Comparison of ENCODE assay signal across 30 mouse cellular contexts in the genomic region with DNA sequence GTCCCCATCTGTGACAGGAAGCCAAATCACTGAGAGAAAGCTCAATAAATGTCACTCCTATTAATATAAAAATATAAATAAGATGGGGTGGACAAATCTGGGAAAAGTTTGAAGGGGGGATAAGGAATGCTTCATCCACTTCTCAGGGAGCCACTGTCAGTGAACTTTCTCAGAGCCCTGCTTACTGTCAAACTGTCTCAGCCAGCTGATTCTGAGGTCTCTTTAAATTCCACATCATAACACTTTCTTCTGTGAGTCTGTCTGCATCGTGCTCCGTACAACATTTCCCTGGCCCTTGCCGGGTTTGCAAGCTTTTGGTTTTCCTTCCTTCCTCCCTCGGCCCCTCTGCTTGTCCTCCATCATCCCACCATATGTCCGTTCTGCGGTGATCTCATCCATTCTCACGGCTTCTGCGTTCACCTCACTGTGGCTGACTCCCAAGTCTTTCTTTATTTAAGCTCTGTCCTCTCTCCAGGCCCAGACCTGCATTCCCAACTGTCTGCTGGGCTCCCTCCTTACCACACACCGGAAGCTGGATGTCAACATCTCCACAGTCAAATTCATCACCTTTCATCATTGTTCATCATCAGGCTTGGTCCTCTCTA. TPM values are rescaled to one million over a fixed set of nuclear protein-coding genes. Genes with fewer than 3 reads are reported as not detected.
"Had no signal": no experiment of that assay in that cellular context is flagged by ENCODE, and none has a peak within 500 bp of the region (broad histone marks: within the 10 kb centered on the region; RNA-seq: fewer than 3 reads in every experiment).

No protein-coding gene starts in this region.

- H3K9me3 ChIP-seq: midbrain, embryonic 15.5 days; neural tube, embryonic 15.5 days had no signal

- DNase-seq: kidney, adult 2 months; kidney, postnatal 25 days; layer of hippocampus, postnatal 36 days; left cerebral cortex, postnatal 4 days; liver, postnatal 0 days; lung, embryonic 14.5 days; lung, postnatal 36 days; retina, postnatal 1 day; right cerebral cortex, postnatal 25 days; spleen, adult 18-20 months; thymus, adult 18-20 months; thymus, postnatal 36 days had no signal

- ATAC-seq: liver, postnatal 0 days; lung, postnatal 0 days; midbrain, embryonic 15.5 days had no signal

- H3K4me1 ChIP-seq: megakaryocyte, embryonic 14.5 days; midbrain, embryonic 10.5 days; midbrain, embryonic 15.5 days; neural tube, embryonic 12.5 days; neural tube, embryonic 15.5 days had no signal

- H3K9ac ChIP-seq: limb, embryonic 12.5 days; limb, embryonic 15.5 days; liver, embryonic 14.5 days; liver, postnatal 0 days; lung, embryonic 14.5 days; midbrain, embryonic 15.5 days; neural tube, embryonic 12.5 days; neural tube, embryonic 15.5 days had no signal

- H3K4me2 ChIP-seq: limb, embryonic 12.5 days; limb, embryonic 15.5 days; liver, embryonic 11.5 days; lung, embryonic 14.5 days; midbrain, embryonic 15.5 days; neural tube, embryonic 12.5 days; neural tube, embryonic 15.5 days had no signal

- H3K27ac ChIP-seq: kidney, postnatal 0 days; left cerebral cortex, adult 2 months; limb, embryonic 12.5 days; limb, embryonic 15.5 days; liver, embryonic 14.5 days; midbrain, embryonic 10.5 days; midbrain, embryonic 15.5 days; neural tube, embryonic 12.5 days; neural tube, embryonic 15.5 days had no signal

- H3K4me3 ChIP-seq: left cerebral cortex, adult 2 months; limb, embryonic 12.5 days; limb, embryonic 15.5 days; megakaryocyte, embryonic 14.5 days; midbrain, embryonic 10.5 days; midbrain, embryonic 15.5 days; neural tube, embryonic 12.5 days; neural tube, embryonic 15.5 days had no signal

- H3K27me3 ChIP-seq: limb, embryonic 15.5 days; megakaryocyte, embryonic 14.5 days; midbrain, embryonic 15.5 days; neural tube, embryonic 12.5 days; neural tube, embryonic 15.5 days had no signal

- H3K36me3 ChIP-seq: limb, embryonic 12.5 days; limb, embryonic 15.5 days; midbrain, embryonic 10.5 days; midbrain, embryonic 15.5 days; neural tube, embryonic 12.5 days; neural tube, embryonic 15.5 days had no signal

RNA-seq across cellular contexts. Expression of gene Ccdc172, which starts 29.3 kb away (rescaled TPM):
- total RNA-seq: layer of hippocampus, adult 8-10 months; layer of hippocampus, postnatal 10 days; layer of hippocampus, postnatal 36 days; left cerebral cortex, adult 2 months; left cerebral cortex, postnatal 10 days; left cerebral cortex, postnatal 4 days had no signal
- polyA plus RNA-seq: kidney, adult 2 months; kidney, embryonic 14.5 days; kidney, postnatal 0 days; large intestine, adult 2 months; limb, embryonic 12.5 days; limb, embryonic 15.5 days; liver, embryonic 11.5 days; liver, embryonic 14.5 days; liver, postnatal 0 days; lung, embryonic 14.5 days; lung, postnatal 0 days; midbrain, embryonic 10.5 days; midbrain, embryonic 15.5 days; neural tube, embryonic 12.5 days; neural tube, embryonic 15.5 days; urinary bladder, adult 2 months had no signal
